Mouse (Mus musculus): ENCODE data around the gene Ybx2.
"Not testable (repeated sequence)": the region's sequence is repeated elsewhere in the genome, so short reads cannot be mapped to it uniquely, and the experiment has no call there.

The Ybx2 gene

DNA sequence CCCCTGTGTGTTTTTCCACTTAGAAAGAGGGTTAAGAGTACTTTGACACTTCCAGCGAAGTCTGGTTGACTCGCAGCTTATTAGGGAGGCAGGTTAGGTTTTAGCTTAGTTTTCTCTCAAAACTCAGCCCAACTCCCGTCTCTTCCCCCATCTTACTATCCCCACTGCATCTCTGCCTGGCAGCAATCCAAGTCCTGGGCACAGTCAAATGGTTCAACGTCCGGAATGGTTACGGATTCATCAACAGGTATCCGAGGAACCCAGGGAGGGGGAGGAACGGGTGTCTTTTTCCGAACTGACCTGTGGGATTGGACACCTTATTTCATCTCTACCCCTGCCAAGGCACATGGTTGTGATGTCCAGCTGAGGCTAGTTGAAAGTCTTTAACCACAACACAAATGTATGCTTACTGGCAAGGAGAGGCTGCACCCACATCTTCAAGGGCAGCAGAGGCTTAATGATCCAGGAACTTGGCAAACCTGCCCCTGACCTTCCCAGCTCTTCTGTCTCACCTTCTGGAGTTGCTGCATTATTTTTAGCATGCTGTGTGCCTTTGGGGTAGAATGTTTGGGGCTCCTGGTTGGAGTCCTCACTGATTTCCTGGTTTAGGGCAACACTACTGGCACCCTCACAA is 1.2 kb downstream of the Ybx2 start:
- peak; percentile 80 for DNase-seq

DNA sequence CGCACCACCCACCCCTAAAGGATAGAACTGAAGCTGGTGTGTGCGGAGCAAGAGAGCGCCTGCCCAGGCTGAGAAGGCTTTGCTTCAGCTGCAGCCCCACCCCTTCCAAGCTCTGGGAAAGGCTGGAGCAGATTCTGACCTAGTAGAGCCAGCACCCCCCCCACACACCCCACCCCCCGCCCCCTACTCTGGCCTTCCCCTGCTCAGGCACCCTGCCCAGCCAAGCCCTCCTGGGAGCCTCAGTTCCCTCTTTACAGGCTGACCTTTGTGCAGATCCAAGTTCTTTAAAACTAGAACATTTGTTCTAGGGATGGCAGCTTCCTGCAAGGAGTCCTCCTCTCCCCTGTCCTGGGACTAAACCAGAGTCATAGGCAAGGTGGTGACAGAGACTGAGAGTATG is 1.8 kb downstream of the Ybx2 start:
- DNase-seq: no peak

DNA sequence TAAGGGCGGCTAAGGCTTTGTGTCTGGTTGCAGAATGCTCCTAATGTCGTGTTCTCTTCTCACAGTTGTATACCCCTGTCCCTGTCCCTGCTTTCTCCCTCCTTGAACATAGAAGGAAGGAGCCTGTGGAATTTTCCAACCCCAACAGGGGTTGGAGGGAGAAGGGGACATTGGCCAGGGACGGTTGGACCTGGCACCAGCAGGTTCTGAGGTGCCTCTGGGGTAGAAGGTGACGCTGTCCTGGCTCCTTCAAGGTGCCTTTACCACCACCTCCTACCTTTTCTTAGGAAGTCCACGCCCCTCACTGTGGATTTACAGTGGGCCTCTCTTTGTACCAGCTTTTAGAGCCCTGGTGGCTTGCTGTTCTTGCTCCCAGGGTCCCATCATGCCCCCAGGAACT is 2.2 kb downstream of the Ybx2 start:
- DNase-seq: peak; percentile 62

DNA sequence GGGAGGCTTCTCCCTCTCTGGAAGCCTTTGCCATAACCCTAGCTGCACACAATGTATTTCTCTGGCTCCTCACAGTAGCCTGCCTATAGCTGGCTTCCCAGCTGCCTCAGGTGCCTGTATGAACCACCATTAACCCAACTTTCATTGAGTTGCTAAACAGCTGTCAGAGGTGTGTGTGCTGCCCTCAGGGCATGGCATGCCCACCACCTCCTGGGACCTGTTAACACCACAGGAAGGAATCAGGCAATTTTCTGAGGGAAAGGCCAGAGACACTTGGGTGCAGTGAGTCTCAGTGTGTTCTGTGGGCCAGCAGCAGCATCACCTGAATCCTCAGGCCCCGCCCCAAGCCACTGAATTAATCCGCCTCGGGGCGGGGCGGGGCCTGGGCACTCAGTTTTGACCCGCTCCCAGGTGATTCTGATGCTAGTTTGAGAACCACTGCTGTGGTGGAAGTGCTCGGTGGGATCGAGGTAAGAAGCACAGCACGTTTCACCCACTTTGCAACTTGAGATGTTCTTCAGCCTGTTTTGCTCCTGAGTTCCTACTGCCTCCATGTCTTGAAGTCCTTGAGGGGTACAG is 2.9 kb downstream of the Ybx2 start:
- peak; percentile 43 for DNase-seq

DNA sequence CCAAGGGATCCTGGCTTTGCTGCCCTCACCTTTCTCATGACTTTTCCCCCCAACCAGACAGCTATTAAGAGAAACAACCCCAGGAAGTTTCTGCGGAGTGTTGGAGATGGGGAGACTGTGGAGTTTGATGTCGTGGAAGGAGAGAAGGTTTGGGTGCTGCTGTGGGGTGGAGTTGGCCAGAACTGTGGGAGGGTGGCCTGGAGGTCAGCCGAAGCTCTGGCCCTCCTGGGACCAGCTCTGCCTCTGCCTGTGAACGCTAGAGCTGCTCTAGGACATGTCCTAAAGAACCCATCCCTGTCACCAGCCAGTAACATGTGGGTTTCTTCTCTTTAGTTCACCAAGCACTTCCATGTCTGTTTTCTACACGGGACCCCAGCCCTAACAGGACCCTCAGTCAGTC is 3.6 kb downstream of the Ybx2 start:
- DNase-seq: no peak

DNA sequence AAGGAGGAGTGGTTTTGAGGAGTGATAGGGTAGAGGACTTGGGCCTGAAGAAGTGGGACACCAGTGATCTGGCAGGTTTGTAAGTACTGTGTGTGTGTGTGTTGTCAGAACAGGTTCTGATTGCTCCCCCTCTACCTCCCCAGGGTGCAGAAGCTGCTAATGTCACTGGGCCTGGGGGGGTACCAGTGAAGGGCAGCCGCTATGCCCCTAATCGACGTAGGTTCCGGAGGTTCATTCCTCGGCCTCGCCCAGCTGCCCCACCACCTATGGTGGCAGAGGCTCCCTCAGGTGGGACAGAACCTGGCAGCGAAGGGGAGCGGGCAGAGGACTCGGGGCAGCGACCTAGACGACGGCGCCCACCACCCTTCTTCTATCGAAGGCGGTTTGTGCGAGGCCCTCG is 4.1 kb downstream of the Ybx2 start:
- no peak for DNase-seq

DNA sequence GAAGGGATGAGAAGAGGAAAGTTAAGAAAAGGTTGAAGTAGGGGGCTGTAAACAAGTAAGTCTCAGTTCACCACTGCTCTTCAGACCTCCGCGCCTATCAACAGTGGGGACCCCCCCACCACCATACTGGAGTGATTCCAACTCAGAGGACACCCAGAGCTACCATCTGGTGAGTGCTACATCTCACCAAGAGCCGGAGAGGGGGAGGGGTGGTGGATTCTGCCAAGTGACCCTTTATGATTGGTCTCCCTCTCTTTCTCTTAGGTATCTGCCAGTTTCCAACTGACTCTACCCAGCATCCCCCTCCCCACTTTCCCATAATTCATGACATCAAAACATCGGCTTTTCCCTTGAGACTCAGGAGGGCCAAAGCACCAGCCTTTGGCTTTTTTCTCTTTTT is 5.4 kb downstream of the Ybx2 start:
- DNase-seq: no peak

DNA sequence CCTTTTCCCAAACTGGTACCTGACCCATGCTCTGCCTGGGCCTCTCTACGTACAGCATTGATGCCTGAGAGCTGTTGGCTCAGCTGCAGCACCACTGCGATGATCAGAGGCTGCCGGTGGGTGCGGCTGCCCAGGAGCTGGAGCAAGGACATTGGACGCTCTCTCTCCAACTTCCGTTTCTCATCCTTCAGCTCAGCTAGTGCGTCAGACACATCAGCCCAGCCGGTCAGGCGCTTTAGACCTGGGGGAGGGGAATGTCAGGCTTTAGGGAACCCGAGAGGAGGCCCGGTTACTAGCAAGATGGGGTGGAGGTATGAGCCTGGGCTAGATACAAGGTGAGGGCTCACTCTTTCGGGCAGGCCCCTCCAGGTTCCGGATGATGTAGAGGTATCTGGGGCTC is 9.6 kb downstream of the Ybx2 start:
- no peak for DNase-seq

DNA sequence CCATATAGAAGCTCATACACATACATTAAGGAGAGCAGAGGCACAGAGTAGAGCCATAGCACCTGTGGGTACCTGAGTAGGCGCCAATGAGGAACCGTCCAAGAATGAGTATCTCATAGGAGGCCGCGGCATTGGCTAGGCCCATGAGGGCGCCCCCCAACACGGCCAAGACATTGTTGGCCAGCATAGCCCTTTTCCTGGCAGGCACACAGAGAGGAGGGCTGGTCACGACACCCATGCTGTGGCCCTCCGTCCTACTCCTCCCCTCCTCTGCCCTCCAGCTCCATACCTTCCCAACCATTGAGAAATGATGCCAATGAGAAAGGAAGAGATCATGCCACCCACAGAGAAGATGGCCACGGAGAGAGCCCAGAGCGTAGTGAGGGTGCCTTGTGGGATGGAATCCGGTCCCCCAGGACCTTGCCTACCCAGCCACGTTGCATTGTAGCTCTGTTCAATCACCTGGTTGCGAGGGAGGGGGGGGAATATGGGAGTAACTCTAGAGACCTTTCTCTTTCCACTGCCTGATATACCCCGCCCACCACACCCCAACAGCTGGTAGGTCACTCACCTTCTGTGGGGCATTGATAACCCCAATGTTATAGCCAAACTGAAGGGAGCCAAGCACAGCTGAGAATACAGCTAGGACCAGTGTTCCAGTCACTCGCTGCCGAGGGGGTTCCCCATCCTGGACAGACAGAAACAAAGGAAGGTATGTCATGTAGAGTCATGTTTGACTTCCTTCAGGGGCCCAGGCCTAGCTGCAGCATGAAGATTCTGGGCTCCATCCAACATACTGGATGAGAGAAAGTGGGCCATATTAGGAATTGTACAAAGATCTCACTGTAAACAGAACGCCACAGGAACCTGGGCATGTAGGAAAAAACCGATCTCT is 10.6 kb downstream of the Ybx2 start:
- DNase-seq: no peak

DNA sequence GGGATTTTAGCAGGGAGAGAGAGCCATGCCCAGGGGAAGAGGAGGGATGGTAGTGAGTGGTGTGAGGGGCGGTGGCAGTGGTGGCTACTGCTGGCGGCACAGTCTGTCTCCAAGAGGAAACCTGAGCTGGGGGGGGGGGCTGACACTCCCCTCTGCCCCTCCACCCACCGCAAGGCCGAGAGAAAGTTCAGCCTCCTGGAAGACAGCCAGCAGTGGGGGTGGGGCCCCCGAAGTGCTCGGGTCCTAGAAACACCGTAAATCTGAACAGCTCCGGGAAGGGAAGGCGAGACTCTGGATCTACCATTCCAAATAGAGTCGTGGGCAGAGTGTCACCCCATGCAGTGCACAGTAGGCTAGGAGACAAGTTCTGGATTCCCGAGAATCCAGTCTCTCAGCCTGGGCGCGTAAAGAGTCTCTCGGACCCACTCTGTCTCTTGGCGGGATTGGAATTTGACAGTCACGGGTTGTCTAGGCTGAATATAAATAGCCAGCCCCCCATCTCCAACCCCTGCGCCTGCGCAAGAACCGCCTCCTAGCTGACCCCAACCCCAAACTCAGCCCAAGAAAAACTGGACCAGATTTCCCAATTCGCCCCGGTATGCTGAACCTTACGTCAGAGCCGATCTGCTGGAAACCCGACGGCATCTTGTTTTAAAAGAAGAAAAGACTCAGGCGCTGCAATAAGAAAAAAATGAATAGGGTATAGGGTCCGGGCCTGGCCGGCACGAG is 11.9 kb downstream of the Ybx2 start:
- DNase-seq: peak; percentile 64

DNA sequence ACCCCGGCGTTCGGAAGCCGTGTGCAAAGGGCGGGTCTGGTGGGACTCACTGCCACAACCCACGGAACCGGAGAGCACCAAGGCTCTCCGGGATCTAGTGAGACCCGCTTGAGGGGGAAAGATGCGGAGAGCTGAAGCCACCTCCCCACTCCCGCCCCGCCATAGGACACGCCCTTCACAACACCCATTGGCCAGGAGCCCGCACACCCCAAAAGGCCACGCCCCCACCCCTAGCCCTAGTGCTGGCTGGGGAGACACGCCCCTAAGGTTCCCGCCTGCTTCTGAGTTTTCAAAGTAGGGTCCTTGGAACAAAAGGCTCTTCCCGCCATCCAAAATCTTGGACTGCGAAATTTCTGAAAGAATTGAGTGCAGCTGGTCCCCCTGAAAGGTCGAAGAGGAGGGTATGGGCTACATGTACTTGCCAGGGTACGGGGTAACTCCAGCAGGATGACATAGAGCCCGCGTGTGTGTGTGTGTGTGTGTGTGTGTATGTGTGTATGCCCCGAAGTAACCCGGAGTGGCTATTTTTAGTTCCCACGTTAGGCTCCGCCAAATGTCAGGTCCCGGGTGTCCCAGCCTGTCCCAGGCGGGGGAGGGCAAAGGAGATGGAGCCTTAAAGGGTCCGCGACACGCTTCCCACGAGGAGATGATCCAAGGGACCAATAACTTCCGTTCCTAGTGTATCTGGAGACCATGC is 12.6 kb downstream of the Ybx2 start, which contains the start of gene Slc2a4:
TSS of gene Slc2a4 (minus strand) at position 123 of the 697 bp plus-strand sequence.
- DNase-seq: peak; percentile 91

DNA sequence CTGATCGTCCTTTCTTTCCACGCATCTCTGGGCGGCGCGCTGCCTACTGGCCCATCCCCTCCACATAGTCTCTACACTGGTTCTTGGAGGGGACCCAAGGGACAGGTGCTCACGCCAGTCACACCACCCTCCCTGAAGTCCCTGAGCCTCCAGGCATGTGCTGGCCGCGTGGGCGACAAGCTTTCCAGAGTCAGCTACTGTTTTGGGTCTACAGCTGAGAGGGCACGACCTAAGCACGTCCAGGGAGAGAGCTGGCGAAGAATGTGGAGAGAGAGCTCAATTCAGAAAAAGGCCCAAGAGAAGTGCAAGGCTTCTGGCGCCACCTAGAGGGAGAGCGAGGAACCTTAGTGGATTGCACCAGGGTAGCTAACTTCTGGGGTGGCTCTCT is 13.2 kb downstream of the Ybx2 start:
- peak; percentile 89 for DNase-seq

DNA sequence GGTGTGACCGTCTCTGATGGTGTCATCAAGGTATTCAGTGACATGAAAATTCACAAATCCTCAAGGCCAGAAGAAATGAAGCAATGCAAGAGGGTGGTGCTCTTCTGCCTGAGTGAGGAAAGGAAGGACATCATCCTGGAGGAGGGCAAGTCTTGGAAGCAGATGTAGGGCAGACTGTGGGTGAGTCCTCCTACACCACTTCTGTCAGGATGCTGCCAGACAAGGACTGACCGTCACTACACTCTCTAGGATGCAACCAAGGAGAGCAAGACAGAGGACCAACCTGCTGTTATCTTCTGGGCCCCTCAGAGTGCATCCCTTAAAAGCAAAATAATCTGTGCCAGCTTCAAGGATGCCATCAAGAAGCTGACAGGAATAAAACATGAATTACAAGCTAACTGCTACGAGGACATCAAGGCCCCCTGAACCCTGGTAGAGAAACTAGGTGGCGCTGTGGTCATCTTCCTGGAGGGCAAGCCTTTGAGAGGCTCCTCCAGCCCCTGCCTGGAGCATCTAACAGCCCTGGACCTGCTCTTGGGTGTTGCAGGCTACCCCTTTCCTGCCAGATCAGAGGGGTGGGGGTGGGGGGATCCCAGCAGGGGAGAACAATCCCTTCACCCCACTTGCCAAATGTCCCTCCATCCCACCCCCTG is 15.3 kb downstream of the Ybx2 start:
- DNase-seq: no peak

DNA sequence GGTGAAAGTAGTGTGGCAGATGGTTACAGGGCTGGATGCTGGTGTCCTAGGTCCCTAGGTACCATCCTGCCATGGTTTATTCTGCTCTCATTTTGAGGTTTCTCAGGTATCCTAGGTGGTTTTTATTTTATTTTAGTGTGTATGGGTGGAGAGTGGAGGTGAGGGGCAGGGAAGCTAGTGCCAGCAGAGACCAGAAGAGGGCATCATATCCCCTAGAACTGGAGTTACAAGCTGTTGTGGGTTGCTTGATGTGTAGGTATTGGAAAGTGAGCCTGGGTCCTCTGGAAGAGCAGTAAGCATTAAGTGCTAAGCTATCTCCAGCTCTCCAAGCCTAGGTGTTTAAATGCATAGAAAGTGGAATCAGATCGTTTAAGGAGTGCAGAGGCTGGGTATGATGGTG is 16.7 kb downstream of the Ybx2 start:
- no peak for DNase-seq

DNA sequence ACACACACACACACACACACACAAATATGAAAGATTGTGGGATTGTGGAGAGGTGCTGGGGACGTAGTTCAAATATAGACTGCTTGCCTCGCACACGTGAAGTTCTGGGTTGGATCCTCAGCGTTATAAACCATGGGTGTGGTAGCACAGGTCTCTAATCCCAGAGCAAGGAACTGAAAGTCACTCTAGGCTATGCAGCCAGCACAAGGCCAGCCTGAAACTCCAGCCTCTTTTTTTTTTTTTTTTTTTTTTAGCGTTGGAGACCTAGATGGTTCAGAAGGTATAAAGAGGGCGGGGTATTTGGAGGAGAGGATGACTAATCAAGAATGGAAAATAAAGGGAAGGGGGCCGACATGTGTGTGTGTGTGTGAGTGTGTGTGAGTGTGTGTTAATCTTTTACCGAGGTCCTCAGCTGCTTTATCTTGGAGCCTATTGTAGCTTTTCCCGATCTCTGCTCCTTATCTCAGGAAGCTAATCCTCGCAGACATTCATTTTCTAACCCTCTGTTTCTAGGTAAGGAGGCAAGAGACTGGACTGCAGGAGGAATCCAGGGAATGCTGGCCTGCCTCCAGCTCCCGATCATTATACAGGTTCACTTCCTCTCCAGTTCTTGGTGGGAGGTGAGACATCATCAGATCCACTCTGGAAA is 17.8 kb downstream of the Ybx2 start:
- no peak for DNase-seq

DNA sequence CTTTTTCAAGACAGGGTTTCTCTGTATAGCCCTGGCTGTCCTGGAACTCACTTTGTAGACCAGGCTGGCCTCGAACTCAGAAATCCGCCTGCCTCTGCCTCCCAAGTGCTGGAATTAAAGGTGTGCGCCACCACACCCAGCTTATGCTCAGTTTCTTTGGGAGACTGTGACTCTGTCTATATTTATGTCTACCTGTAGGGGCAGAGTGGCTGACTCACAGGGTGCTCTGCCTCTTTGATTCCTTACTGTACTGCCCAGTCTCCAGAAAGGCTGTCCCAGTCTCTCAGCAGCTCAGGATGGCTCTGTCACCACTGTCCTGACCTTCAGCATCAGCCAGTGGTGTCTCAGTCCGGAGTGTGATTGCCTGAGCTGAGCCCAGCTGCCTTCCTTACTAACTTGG is 20.0 kb downstream of the Ybx2 start:
- DNase-seq: not testable (repeated sequence)

DNA sequence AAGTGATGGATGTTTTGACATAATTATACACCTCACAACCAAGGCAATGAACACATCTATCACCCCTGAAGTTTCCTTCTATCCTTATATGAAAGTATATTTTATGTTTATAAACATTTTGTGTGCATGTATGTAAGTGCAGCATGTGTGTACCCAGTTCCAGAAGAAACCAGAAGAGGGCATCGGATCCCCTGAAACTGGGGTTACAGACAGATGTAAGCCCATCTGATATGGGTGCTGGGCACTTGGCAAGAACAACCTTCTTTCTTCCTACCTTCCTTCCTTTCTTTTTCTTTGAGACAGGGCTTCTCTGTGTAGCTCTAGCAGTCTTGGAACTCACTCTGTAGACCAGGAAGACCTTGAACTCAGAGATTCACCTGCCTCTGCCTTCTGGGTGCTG is 20.6 kb downstream of the Ybx2 start:
- no peak for DNase-seq

DNA sequence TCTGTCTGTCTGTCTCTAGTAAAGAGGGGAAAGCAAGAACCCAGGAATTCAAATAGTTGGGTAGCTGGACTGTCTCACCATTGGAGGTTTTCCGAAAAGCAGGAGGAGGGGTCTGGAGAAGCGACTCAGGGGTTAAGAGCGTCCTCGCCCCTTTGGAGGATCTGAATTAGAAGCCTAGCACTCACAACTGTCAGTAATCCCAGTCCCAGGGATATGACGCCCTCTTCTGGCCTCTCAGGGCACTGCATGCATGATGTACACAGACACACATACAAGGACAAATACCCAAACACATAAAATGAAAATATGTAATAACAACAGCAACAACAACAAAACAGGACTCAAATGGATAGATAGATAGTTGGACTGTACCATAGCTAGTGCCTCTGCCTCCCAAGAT is 25.0 kb downstream of the Ybx2 start:
- DNase-seq: no peak

DNA sequence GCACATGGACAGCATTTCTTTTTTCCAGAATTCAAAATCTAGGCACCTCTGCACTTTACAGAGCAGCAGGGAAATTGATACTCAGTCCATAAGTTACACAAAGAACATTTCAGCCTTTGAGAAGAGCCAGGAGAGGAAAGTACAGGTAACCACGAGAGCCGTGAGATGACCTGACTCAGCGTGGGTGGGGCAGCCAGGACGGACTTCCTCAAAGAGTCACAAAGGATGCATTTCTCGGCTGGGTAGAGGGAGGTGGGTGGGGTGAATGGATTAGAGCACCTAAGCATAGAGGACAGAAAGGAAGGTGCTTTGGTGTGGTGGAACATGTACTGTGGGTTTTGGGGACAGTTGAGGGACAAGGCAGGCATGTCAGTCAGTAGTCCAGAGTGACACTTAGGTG is 26.2 kb downstream of the Ybx2 start:
- DNase-seq: no peak

DNA sequence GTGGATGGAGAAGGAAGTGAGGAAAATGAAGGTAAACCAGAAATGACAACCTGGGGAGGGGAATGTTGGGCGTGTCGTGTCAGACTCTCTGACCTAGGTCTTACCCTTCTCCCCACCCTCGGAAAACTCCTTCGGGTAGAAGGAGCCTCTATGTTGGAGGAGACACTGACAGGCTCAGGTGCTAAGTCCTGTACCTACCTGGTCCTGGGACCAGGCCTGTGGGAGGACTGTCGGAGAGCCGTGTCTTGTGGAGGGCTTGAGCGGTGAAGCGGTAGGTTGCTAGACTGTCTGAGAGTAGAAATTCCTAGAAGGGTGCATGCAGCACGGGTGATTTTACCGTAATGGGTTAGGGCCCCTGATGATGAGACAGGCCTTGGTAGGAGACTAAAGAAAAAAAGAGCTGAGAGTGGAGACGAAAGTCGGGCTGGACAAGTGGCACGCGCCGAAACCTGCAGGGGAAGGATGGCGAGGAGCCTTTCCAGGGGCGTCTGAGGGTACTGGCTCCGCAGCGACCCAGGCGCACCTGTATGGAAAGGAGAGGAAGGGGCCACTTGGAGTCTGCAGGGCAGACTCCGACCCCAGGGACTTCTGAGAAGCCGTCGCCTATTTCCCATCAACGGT is 29.2 kb downstream of the Ybx2 start, which contains the start of gene Cldn7:
TSS of gene Cldn7 (plus strand) at position 130 of the 621 bp plus-strand sequence.
- no peak for DNase-seq

All from kidney, adult 11 months (tissue).